Mouse (Mus musculus): ENCODE data around the gene Sfxn5.

GRCm38 (mm10) chr6:85363906-85364260, 30.7 kb upstream of the Sfxn5 start:
- TF ChIP-seq CTCF (IDR thresholded peaks at IDR 0.05; ENCODE audit: low read depth) (no peak), EP300 (IDR thresholded peaks at IDR 0.05; ENCODE audit: low read depth) (no peak)
